Comparison of ENCODE assay signal across 10 mouse cellular contexts in genomic region chr12:51735840-51736271, GRCm38 (mm10). TPM values are rescaled to one million over a fixed set of nuclear protein-coding genes. Genes with fewer than 3 reads are reported as not detected.
DNase-seq lines count a peak whose midpoint lies in the region; ATAC-seq and TF ChIP-seq lines count a peak whose summit lies in the region.
"Had no signal": no experiment of that assay in that cellular context is flagged by ENCODE, and none has a peak within 500 bp of the region (broad histone marks: within the 10 kb centered on the region; RNA-seq: fewer than 3 reads in every experiment).

No protein-coding gene starts in this region.

- 0 out of 2 replicates have a peak, but pooled peaks cover 2% of the 10 kb centered on the region for H3K36me3 ChIP-seq in limb, embryonic 12.5 days
- peaks cover 13% of the 10 kb centered on the region; the same call in 1 of the 2 replicates for H3K36me3 ChIP-seq in limb, embryonic 10.5 days
- H3K36me3 ChIP-seq in heart, postnatal 0 days (replicated peaks; ENCODE audit: control insufficient read depth, insufficient read depth, low read length) = no peaks in the 10 kb centered on the region

- peak overlapping the region; percentile 45; the same call in 1 of the 2 replicates for H3K27ac ChIP-seq in limb, embryonic 12.5 days
- H3K27ac ChIP-seq in limb, embryonic 10.5 days = no peak overlapping the region
- peak overlapping the region; percentile 66 for H3K27ac ChIP-seq in heart, postnatal 0 days (ENCODE audit: low read depth)
- H3K27ac ChIP-seq: macrophage; neural tube, embryonic 15.5 days had no signal

- no peak overlapping the region for H3K4me3 ChIP-seq in limb, embryonic 12.5 days (replicated peaks)
- H3K4me3 ChIP-seq in limb, embryonic 10.5 days = no peak overlapping the region
- no peak overlapping the region for H3K4me3 ChIP-seq in heart, postnatal 0 days (ENCODE audit: low read depth, low read length)
- H3K4me3 ChIP-seq: neural tube, embryonic 15.5 days had no signal

- H3K27me3 ChIP-seq in limb, embryonic 12.5 days = no peaks in the 10 kb centered on the region
- H3K27me3 ChIP-seq in limb, embryonic 10.5 days (ENCODE audit: low read depth, poor library complexity, severe bottlenecking) = no peaks in the 10 kb centered on the region
- no peaks in the 10 kb centered on the region for H3K27me3 ChIP-seq in heart, postnatal 0 days (ENCODE audit: control insufficient read depth, insufficient read depth, low read length)
- H3K27me3 ChIP-seq: neural tube, embryonic 15.5 days had no signal

- 52% methylated on average over 7 of the region's 7 CpGs for WGBS in limb, embryonic 12.5 days
- WGBS in limb, embryonic 10.5 days = 72% methylated on average over 7 of the region's 7 CpGs
- 24% methylated on average over 7 of the region's 7 CpGs for WGBS in heart, postnatal 0 days

- H3K4me2 ChIP-seq in limb, embryonic 12.5 days = no peak overlapping the region
- H3K4me2 ChIP-seq in heart, postnatal 0 days (ENCODE audit: low read depth, low read length) = no peak overlapping the region
- H3K4me2 ChIP-seq: neural tube, embryonic 15.5 days had no signal

- H3K9me3 ChIP-seq in limb, embryonic 12.5 days = no peaks in the 10 kb centered on the region
- H3K9me3 ChIP-seq in limb, embryonic 10.5 days (replicated peaks) = no peaks in the 10 kb centered on the region
- no peaks in the 10 kb centered on the region for H3K9me3 ChIP-seq in heart, postnatal 0 days (replicated peaks; ENCODE audit: control insufficient read depth, low read length)
- H3K9me3 ChIP-seq: neural tube, embryonic 15.5 days had no signal

- no peak for TF ChIP-seq CTCF in heart, postnatal 0 days (IDR thresholded peaks at IDR 0.05; ENCODE audit: low read depth)

- peak; percentile 20; the same call in 1 of the 2 replicates for ATAC-seq in limb, embryonic 12.5 days (ENCODE audit: insufficient number of reproducible peaks, insufficient read depth, low FRiP score, low TSS enrichment, low read depth)
- ATAC-seq in heart, postnatal 0 days (ENCODE audit: insufficient read depth, low read depth) = peak; percentile 50

- no peak for TF ChIP-seq EP300 in heart, postnatal 0 days (IDR thresholded peaks at IDR 0.05; ENCODE audit: low read depth)

- H3K9ac ChIP-seq in limb, embryonic 12.5 days (replicated peaks) = no peak overlapping the region
- no peak overlapping the region for H3K9ac ChIP-seq in heart, postnatal 0 days (replicated peaks; ENCODE audit: low read depth, low read length)
- H3K9ac ChIP-seq: neural tube, embryonic 15.5 days had no signal

- no peak for DNase-seq in limb, embryonic 10.5 days (ENCODE audit: low spot score)
- peak; percentile 42 for DNase-seq in adrenal gland, postnatal 10 days
- DNase-seq in heart, postnatal 0 days (ENCODE audit: low spot score) = peak; percentile 31
- peak; percentile 64 for DNase-seq in retina, postnatal 1 day
- no peak for DNase-seq in right cerebral cortex, adult 18-20 months
- no peak for DNase-seq in thymus, postnatal 36 days
- DNase-seq: cerebellum, adult 9-10 months had no signal

- 0 out of 2 replicates have a peak, but pooled peaks cover 5% of the 10 kb centered on the region for H3K4me1 ChIP-seq in limb, embryonic 12.5 days (replicated peaks)
- H3K4me1 ChIP-seq in limb, embryonic 10.5 days = peaks cover 5% of the 10 kb centered on the region; the same call in 1 of the 2 replicates
- H3K4me1 ChIP-seq in heart, postnatal 0 days (ENCODE audit: control insufficient read depth, insufficient read depth) = peaks cover 17% of the 10 kb centered on the region

RNA-seq across cellular contexts. Expression of gene Strn3, which starts 44.2 kb away (rescaled TPM):
- 62.5 and 63.7 TPM in 2 replicates for polyA plus RNA-seq in limb, embryonic 12.5 days (2016; fragmentation: Nextera tagmentation; extraction: Ambion mirVana)
- 31.6 and 41.5 TPM in 2 replicates for polyA plus RNA-seq in limb, embryonic 10.5 days (2016; fragmentation: Nextera tagmentation; extraction: Ambion mirVana)
- total RNA-seq in adrenal gland, postnatal 10 days (2021) = 10 to 100 TPM; 74.4 to 83.2 TPM
- total RNA-seq in heart, postnatal 0 days (2014; rRNA removed; ENCODE audit: low replicate concordance) = 69.6 and 73.5 TPM in 2 replicates
- polyA plus RNA-seq in heart, postnatal 0 days (2015; fragmentation: Nextera tagmentation; extraction: Ambion mirVana) = 37.1 and 37.4 TPM in 2 replicates

RNA-seq across cellular contexts. Expression of gene Ap4s1, which starts 45.0 kb away (rescaled TPM):
- polyA plus RNA-seq in limb, embryonic 12.5 days (2016; fragmentation: Nextera tagmentation; extraction: Ambion mirVana) = 34.9 and 36.2 TPM in 2 replicates
- 29.7 and 33.0 TPM in 2 replicates for polyA plus RNA-seq in limb, embryonic 10.5 days (2016; fragmentation: Nextera tagmentation; extraction: Ambion mirVana)
- 10 to 100 TPM; 20.6 to 26.4 TPM for total RNA-seq in adrenal gland, postnatal 10 days (2021)
- 25.0 and 47.9 TPM in 2 replicates for total RNA-seq in heart, postnatal 0 days (2014; rRNA removed; ENCODE audit: low replicate concordance)
- polyA plus RNA-seq in heart, postnatal 0 days (2015; fragmentation: Nextera tagmentation; extraction: Ambion mirVana) = 47.0 and 47.1 TPM in 2 replicates

Comparison
In these comparisons a context has a peak if more than half of its experiments do, and no peak if none do; other contexts are left out.
1. DNase-seq: peak in adrenal gland, postnatal 10 days (single experiment), heart, postnatal 0 days (single experiment) and retina, postnatal 1 day (single experiment); none in limb, embryonic 10.5 days (single experiment), right cerebral cortex, adult 18-20 months (single experiment) and thymus, postnatal 36 days (0 of 2).